Mouse (Mus musculus) hindbrain, embryonic 16.5 days (tissue): ENCODE results near the gene Exoc3l. TPM values are rescaled to one million over a fixed set of nuclear protein-coding genes. Genes with fewer than 3 reads are reported as not detected.
A peak's percentile ranks its signal among the peaks of the same experiment; 100 is the strongest.

ENCODE experiments used
- ATAC-seq: fragments of 200-750 bp; cut with Nextera tagmentation; 2 replicates; pipeline ENCODE4 v1.8.0; 2017; ENCODE audit warnings: moderate TSS enrichment, moderate library complexity
- H3K27ac ChIP-seq: fragments of 300-500 bp; sonication (generic); 2 replicates; pipeline ENCODE4 v1.5.1; 2014; ENCODE audit warnings: low read depth, mild to moderate bottlenecking, control low read depth, low read length, moderate library complexity
- H3K27me3 ChIP-seq: fragments of 300-500 bp; sonication (generic); replicated peaks from 2 replicates; pipeline ENCODE4 v1.6.1; 2014; ENCODE audit warnings: low read length; ENCODE audit not compliant: control insufficient read depth, insufficient read depth
- H3K36me3 ChIP-seq: fragments of 300-500 bp; sonication (generic); 2 replicates; pipeline ENCODE4 v1.6.1; 2014; ENCODE audit warnings: mild to moderate bottlenecking, low read length, moderate library complexity, mixed read lengths; ENCODE audit not compliant: control insufficient read depth, insufficient read depth
- H3K4me1 ChIP-seq: fragments of 300-500 bp; sonication (generic); 2 replicates; pipeline ENCODE4 v1.6.1; 2014; ENCODE audit warnings: low read depth, low read length; ENCODE audit not compliant: control insufficient read depth, insufficient read depth
- H3K4me2 ChIP-seq: fragments of 300-500 bp; sonication (generic); 2 replicates; pipeline ENCODE4 v1.6.1; 2014; ENCODE audit warnings: mild to moderate bottlenecking, low read length, control low read depth, moderate library complexity
- H3K4me3 ChIP-seq: fragments of 300-500 bp; sonication (generic); 2 replicates; pipeline ENCODE4 v1.5.1; 2014; ENCODE audit warnings: mild to moderate bottlenecking, low read length, control low read depth, moderate library complexity
- H3K9ac ChIP-seq: fragments of 300-500 bp; sonication (generic); 2 replicates; pipeline ENCODE4 v1.6.1; 2014; ENCODE audit warnings: low read depth, mild to moderate bottlenecking, control low read depth, low read length, moderate library complexity
- H3K9me3 ChIP-seq: fragments of 300-500 bp; sonication (generic); 2 replicates; pipeline ENCODE4 v1.6.1; 2014; ENCODE audit warnings: mild to moderate bottlenecking, low read length, moderate library complexity; ENCODE audit not compliant: control insufficient read depth
- WGBS: fragments of 180-500 bp; shearing (Covaris S2); extraction: QIAGEN DNeasy Blood & Tissue Kit; methylation state at CpG from one replicate; pipeline ENCODE4 v1.1.7; 2014; 5-methylcytosine and 5-hydroxymethylcytosine counted together
- polyA plus RNA-seq: library from polyadenylated mRNA; unstranded; fragments of >200 nt; fragmentation: Nextera tagmentation; extraction: Ambion mirVana; gene quantifications from 2 replicates; pipeline ENCODE4 v1.2.1, GENCODE M21; 2015

Gene Exoc3l
- polyA plus RNA-seq, 1 experiment from 2014 or later, result 9.4 TPM

DNA sequence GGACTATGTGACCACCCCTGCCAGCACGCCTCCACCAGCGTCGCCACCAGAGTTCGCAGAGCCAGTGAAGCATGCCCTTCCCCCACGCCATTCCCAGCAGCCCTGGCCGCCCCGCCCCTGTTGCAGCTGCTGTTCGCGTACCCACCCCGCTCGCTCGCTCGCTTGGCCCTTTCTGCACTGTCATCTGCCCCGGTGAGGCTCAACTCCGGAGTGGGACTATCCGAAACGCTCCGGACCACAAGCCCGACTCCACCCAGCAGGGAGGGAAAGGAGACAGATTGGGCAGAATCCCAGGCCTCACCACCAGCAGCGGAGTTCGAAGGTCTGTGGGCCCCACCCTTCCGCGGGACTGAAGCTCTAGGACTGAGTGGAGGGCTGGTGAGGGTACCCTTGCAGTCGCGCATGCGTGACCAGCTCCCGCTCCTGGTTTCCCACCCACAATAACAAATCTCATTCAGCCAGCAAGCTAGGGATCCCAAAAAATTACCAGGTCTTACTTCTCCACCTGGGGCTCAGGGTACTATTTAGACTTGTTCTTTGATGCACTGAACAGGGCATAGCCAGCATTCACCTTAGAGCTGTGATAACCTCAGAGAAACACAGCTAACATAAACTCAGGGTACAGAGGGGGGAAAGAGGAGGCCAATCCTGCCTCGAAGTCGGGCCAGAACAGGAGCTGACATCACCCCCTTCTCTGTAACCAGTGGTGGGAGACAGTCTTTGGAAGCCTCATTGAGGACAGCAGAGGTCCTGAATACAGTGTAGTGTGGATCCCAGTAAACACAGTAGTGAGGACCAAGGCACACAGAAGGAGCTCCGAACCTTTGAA is 19.4 kb downstream of the Exoc3l start:
- WGBS, result 4% methylated on average over 24 of the region's 30 CpGs
- Histone ChIP-seq H3K4me3 (peak overlapping the region; percentile 51), H3K27ac (no peak overlapping the region), H3K9me3 (no peaks in the 10 kb centered on the region), H3K9ac (peak overlapping the region; percentile 72), H3K27me3 (peaks cover 46% of the 10 kb centered on the region), H3K4me2 (peak overlapping the region; percentile 95), H3K36me3 (peaks cover 4% of the 10 kb centered on the region), H3K4me1 (peaks cover 22% of the 10 kb centered on the region)
- ATAC-seq, result peak; percentile 61

DNA sequence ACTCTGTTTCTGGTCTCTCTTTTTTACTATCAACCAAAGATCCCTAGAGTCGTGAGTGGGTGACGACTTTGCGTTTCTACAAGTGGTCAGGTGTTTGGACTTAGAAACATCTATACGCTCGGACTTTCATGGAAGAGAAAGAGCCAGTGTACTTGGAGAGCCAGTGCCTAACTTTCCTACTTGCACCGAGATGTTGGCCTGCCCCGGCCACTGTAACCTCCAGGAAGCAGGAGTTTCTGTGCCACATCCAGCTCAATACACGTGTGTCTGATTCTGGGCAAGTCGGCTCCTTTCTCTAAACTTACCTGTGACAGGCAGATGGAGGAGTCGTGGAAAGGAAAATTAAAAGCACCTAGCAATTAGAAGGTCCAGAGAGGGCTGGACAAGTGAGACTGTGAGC is 20.1 kb downstream of the Exoc3l start, which contains the start of gene Nol3:
Gene Nol3, plus strand, starts transcription at position 301 of the 400 bp plus-strand sequence.
- peak within 1 kb of the TSS; percentile 72 for H3K9ac ChIP-seq
- no peaks in the 10 kb centered on the region for H3K9me3 ChIP-seq
- H3K27ac ChIP-seq, result no peak within 1 kb of the TSS
- 5% methylated on average over 10 of the region's 10 CpGs for WGBS
- peak within 1 kb of the TSS; percentile 95 for H3K4me2 ChIP-seq
- peaks cover 4% of the 10 kb centered on the region; the same call in 1 of the 2 replicates for H3K36me3 ChIP-seq
- peak within 1 kb of the TSS; percentile 51 for H3K4me3 ChIP-seq
- 0 out of 2 replicates have a peak, but pooled peaks have one; percentile 0 for ATAC-seq
- H3K4me1 ChIP-seq, result peaks cover 23% of the 10 kb centered on the region
- peaks cover 52% of the 10 kb centered on the region for H3K27me3 ChIP-seq

DNA sequence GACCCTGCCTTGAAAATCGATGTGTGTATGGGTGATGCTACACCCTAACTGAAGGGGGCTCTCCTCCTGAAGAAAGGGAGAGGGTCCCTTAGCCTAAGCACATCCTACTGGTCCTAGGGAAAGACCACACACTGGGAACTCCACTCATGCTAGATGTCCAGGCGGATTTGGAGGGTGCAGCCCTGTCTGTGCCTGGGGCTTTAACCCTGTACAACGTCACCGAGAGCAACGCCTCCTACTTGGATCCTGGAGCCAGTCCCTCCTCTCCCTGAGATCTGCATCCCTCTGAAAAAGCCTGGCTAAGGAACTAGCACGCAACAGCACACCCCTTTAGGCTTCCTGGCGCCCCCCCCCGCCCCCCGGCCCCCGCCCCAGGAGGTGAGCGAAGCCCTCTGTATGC is 20.5 kb downstream of the Exoc3l start:
- H3K4me2 ChIP-seq, result peak overlapping the region; percentile 95
- H3K4me3 ChIP-seq, result peak overlapping the region; percentile 51
- no peak overlapping the region for H3K27ac ChIP-seq
- WGBS, result 6% methylated on average over 11 of the region's 11 CpGs
- ATAC-seq, result no peak
- peaks cover 54% of the 10 kb centered on the region for H3K27me3 ChIP-seq
- H3K9ac ChIP-seq, result no peak overlapping the region; the same call in 1 of the 2 replicates
- H3K36me3 ChIP-seq, result peaks cover 4% of the 10 kb centered on the region; the same call in 1 of the 2 replicates
- H3K4me1 ChIP-seq, result peaks cover 27% of the 10 kb centered on the region
- no peaks in the 10 kb centered on the region for H3K9me3 ChIP-seq

DNA sequence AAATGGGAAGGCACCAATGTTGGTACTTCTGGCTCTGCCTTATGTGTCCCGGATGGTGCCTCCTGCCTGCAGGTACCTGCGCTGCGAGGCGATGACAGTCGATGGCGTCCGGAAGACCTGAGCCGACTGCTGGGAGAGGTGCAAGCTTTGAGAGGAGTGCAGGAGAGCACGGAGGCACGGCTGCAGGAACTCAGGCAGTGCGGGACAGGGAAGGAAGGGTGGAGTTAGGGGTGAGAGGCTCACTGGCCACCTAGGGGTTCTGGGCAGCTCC is 25.1 kb downstream of the Exoc3l start:
- H3K9me3 ChIP-seq, result no peaks in the 10 kb centered on the region; the same call in 1 of the 2 replicates
- H3K4me1 ChIP-seq, result peaks cover 33% of the 10 kb centered on the region
- WGBS, result 2% methylated on average over 11 of the region's 11 CpGs
- H3K27me3 ChIP-seq, result peaks cover 69% of the 10 kb centered on the region
- no peak for ATAC-seq
- H3K4me3 ChIP-seq, result 0 out of 2 replicates have a peak overlapping the region, but pooled peaks have one; percentile 2
- no peak overlapping the region; the same call in 1 of the 2 replicates for H3K9ac ChIP-seq
- H3K4me2 ChIP-seq, result peak overlapping the region; percentile 6
- H3K36me3 ChIP-seq, result no peaks in the 10 kb centered on the region
- H3K27ac ChIP-seq, result no peak overlapping the region

DNA sequence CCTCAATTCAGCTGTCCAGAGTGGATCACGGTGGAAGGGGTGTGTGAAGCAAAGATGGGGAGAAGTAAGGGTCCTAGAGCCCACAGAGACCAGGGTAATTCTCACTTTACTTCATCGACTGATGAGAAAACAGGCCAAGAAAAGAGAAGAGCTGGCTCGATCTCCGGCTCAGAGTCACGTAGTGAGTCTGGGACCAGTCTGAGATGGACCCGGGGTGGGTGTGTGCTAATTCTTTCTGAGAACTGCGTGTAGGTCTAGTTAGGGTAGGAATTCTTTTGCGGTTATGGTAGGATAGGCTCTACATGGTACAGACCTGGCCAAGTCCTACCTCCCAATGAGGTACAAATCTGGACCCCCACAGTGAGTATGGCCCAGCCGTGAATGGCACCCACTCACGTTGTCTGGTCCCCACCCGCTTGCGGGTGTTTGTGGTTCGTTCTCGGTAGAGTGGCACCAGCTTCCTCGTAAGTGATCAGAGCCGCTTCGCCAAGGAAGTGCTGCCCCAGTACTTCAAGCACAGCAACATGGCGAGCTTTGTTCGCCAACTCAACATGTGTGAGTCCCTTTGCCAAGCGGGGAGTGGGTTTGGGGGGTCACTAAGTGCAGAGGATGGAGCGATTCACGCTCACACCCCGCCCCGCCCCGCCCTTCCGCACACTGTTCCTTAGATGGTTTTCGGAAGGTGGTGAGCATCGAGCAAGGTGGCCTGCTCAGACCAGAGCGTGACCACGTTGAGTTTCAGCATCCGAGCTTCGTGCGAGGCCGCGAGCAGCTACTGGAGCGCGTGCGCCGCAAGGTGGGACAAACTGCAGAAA is 25.6 kb downstream of the Exoc3l start:
- ATAC-seq, result no peak
- H3K36me3 ChIP-seq, result no peaks in the 10 kb centered on the region
- WGBS, result 2% methylated on average over 39 of the region's 39 CpGs
- H3K9me3 ChIP-seq, result no peaks in the 10 kb centered on the region; the same call in 1 of the 2 replicates
- peak overlapping the region; percentile 92 for H3K4me2 ChIP-seq
- H3K27me3 ChIP-seq, result peaks cover 72% of the 10 kb centered on the region
- peak overlapping the region; percentile 56 for H3K4me3 ChIP-seq
- H3K4me1 ChIP-seq, result peaks cover 28% of the 10 kb centered on the region
- peak overlapping the region; percentile 67 for H3K9ac ChIP-seq
- no peak overlapping the region for H3K27ac ChIP-seq

DNA sequence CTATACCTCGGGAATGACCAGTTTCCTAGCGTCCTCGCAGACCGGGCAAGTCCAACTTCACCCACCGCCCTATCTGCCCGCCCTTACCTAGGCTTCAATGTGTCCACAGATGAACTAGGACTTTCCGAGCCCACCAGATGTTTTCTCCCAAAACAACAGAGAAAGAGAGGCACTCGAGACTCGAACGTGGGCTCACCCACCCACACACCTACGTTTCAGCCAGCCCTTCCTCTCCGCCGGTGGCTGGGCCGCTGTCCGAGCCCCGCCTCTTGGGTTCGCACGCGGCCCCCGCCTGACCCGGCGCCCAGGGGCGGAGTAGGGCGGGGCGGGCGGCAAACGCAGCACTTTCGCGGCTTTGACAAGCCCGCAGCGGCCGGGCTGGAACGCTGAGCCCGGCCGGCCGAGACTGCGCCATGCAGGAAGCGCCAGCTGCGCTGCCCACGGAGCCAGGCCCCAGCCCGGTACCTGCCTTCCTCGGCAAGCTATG is 26.4 kb downstream of the Exoc3l start, which contains the start of gene Hsf4:
Gene Hsf4, plus strand, starts transcription at position 341 of the 487 bp plus-strand sequence.
- peak within 1 kb of the TSS; percentile 56 for H3K4me3 ChIP-seq
- H3K9me3 ChIP-seq, result no peaks in the 10 kb centered on the region; the same call in 1 of the 2 replicates
- peak within 1 kb of the TSS; percentile 92 for H3K4me2 ChIP-seq
- H3K27ac ChIP-seq, result peak within 1 kb of the TSS; percentile 75
- ATAC-seq, result no peak
- H3K27me3 ChIP-seq, result peaks cover 65% of the 10 kb centered on the region
- H3K4me1 ChIP-seq, result peaks cover 32% of the 10 kb centered on the region
- H3K36me3 ChIP-seq, result no peaks in the 10 kb centered on the region
- H3K9ac ChIP-seq, result peak within 1 kb of the TSS; percentile 67
- WGBS, result under 1% methylated on average over 42 of the region's 42 CpGs

DNA sequence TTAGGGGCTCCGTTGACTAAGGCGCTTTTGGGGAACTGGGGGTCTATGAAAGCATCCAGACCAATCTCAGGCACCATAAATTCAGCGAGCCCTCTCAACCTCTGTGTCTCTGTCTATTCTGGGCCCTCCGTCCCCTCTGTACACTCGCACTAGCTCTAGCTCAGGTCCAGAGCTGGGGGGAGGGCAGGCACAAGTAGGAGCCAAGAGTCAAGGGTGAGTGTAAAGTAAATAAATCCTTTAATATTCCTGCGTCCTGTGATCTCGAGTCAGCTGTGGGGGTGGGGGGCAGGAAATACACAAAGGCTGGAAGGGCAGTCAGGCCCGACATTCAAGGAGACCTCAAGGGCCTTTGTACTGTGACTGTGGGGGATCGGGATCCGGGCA is 26.8 kb downstream of the Exoc3l start:
- WGBS, result 0% methylated on average over 10 of the region's 10 CpGs
- Histone ChIP-seq H3K4me2 (peak overlapping the region; percentile 92), H3K36me3 (no peaks in the 10 kb centered on the region), H3K27me3 (peaks cover 63% of the 10 kb centered on the region), H3K27ac (peak overlapping the region; percentile 75), H3K9ac (peak overlapping the region; percentile 67), H3K9me3 (no peaks in the 10 kb centered on the region; the same call in 1 of the 2 replicates), H3K4me3 (peak overlapping the region; percentile 56), H3K4me1 (peaks cover 33% of the 10 kb centered on the region)
- peak; percentile 53 for ATAC-seq

DNA sequence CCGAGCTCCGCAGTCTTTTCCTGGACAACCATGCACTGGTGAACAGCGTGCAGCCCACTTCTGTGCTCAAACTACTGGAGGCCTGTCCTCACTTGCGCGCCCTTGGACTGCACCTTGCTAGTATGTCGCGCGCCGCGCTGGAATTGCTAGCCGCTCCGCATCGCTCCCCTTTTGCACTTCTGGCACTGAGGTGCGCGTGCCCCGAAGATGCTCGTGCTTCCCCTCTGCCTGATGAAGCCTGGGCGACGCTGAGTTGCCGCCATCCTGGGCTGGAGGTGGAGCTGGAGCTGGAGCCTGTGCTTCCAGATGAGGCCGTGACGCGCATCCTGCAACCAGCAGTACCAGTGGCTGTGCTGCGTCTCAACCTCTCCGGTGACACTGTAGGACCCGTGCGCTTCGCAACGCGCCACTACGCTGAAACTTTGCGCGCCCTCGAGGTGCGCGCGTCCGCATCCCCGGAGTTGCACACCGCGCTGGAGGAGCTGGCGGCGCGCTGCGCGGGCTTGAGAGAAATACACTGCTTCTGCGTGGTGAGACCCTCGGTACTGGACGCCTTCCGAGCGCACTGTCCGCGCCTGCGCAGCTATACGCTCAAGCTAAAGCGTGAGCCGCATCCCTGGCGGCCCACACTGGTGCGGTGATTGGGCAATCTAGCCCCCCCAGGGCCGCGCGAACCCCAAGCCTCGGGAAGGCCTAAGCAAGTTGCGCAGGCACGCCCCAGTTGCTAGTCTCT is 27.4 kb downstream of the Exoc3l start:
- Histone ChIP-seq H3K9me3 (no peaks in the 10 kb centered on the region; the same call in 1 of the 2 replicates), H3K36me3 (no peaks in the 10 kb centered on the region), H3K9ac (peak overlapping the region; percentile 67), H3K4me1 (peaks cover 33% of the 10 kb centered on the region), H3K27ac (peak overlapping the region; percentile 75), H3K27me3 (peaks cover 58% of the 10 kb centered on the region), H3K4me2 (peak overlapping the region; percentile 92), H3K4me3 (peak overlapping the region; percentile 56)
- ATAC-seq, result peak; percentile 90
- WGBS, result 1% methylated on average over 65 of the region's 65 CpGs
